Mouse (Mus musculus) brown adipose tissue, adult 24 weeks (tissue): ENCODE results near the gene Abat. TPM values are rescaled to one million over a fixed set of nuclear protein-coding genes. Genes with fewer than 3 reads are reported as not detected.
A peak's percentile ranks its signal among the peaks of the same experiment; 100 is the strongest.

Experiments used
- H3K27ac ChIP-seq: fragments of 200-500 bp; replicated peaks from 2 replicates; pipeline ENCODE4 v1.5.1; 2012; ENCODE audit warnings: low read depth, mild to moderate bottlenecking, low read length
- H3K4me1 ChIP-seq: fragments of 200-500 bp; 2 replicates; pipeline ENCODE4 v1.6.1; 2012; ENCODE audit warnings: low read length, mixed read lengths; ENCODE audit not compliant: control insufficient read depth, insufficient read depth, insufficient read length
- H3K4me3 ChIP-seq: fragments of 200-500 bp; 2 replicates; pipeline ENCODE4 v1.5.1; 2012; ENCODE audit warnings: low read depth, mild to moderate bottlenecking, low read length, moderate library complexity; ENCODE audit not compliant: insufficient read depth
- polyA plus RNA-seq: library from polyadenylated mRNA; stranded (reverse); fragments of >200 nt; gene quantifications from 2 replicates; pipeline ENCODE4 v1.2.4, GENCODE M21; 2012; ENCODE audit not compliant: missing spikeins, insufficient read depth, insufficient read length

The Abat gene
- 0.54 and 1.7 TPM in 2 replicates for polyA plus RNA-seq

DNA sequence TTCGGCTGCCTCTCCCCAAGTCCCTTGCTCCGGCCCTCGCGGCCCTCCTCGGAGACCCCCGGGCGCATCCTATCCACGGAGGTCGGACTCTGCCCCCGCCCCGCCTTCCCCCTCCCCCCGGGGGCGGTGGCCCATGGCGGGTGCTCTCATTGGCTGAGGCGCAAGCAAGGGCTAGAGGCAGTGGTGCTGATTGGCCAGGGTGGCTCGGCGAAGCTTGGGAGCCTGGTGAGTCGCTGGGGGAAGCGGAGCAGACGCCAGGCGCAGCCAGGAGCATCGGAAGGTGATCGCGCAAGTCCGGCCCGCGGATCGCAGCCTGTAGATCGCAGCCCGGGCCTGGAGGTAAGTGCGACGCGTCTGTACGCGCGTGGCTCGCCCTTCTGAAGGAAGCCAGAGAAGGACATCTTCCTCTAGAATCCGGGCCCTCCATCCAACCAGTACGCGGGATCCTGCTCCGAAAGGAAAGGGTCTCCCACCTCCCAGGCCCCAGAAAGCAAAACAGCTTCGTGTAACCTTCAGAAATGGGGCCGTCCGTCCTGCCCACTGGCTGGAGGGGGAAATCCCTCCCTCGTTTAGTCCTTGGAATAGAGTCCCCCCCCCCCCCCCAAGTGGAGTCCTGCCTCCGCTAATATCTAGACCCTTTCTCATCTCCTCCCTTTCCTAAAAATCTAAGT is at the start of gene Abat:
TSS of gene Abat (plus strand) at position 194 of the 671 bp plus-strand sequence.
- Histone ChIP-seq H3K4me1 (no peaks in the 10 kb centered on the region; the same call in 1 of the 2 replicates), H3K4me3 (peak within 1 kb of the TSS; percentile 64), H3K27ac (no peak within 1 kb of the TSS)

DNA sequence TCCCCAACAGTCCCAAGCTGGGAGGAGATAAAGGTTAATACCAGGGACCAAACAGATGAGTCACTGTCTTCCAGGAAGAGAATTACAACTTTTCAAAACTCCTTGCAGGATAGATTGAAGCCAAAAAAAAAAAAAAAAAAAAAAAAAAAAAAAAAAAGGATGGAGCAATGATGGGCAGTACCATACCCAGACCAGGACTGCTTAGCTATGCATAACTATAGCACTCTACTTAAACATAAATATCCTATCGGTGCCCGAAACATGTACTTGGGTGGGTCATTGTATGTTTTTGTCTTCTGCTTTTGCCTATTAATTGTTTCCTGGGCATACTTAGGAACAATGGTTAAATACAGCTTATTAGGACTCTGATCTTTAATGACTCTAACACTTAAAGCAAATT is 43.1 kb upstream of the Abat start:
- no peak overlapping the region for H3K27ac ChIP-seq
- no peaks in the 10 kb centered on the region for H3K4me1 ChIP-seq
- peak overlapping the region; percentile 91 for H3K4me3 ChIP-seq

DNA sequence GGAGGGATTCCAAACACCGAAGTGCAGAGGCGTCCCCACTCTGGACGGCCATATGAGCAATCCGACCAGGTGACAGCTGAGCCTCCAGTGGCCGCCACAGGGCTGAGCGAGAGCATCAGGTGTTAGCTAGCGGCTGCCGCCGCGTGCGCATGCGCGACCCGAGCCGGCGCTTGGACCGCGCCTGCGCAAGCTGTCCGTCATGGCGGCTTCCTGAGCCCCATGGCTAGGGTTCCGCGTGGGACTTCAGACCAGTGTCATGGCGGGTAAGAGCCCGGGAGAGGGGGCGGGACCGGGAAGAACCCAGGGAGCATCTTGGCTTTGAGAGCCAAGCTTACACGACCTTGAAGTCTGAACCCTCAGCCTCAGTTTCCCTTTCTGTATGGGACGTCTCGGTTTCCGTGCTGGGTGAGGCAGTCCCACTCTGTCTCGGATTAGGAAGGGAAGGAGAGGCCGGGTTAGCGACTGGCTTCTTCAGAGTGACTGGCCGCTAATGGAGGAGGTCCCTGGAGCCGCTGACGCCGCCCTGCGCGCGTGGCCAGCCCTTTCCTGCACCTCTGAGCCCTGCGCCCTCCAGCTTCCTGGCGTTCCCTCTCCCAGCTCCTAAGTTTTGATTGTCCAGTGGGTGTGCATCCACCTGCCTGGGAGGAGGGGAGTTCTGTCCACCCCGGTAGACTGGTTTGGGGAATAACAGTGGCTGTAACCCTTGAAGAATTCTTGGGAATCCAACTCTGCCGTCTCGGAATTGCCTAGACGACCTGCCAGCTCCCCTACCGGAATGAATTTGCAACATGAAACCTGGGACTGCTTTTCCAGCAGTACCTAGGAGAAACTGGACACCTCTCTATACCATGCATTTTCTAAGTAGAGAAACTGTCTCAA is 42.4 kb upstream of the Abat start, which contains the start of gene Mettl22:
TSS of gene Mettl22 (plus strand) at position 186 of the 879 bp plus-strand sequence.
- H3K27ac ChIP-seq: peak within 1 kb of the TSS; percentile 72
- no peaks in the 10 kb centered on the region for H3K4me1 ChIP-seq
- peak within 1 kb of the TSS; percentile 91 for H3K4me3 ChIP-seq

DNA sequence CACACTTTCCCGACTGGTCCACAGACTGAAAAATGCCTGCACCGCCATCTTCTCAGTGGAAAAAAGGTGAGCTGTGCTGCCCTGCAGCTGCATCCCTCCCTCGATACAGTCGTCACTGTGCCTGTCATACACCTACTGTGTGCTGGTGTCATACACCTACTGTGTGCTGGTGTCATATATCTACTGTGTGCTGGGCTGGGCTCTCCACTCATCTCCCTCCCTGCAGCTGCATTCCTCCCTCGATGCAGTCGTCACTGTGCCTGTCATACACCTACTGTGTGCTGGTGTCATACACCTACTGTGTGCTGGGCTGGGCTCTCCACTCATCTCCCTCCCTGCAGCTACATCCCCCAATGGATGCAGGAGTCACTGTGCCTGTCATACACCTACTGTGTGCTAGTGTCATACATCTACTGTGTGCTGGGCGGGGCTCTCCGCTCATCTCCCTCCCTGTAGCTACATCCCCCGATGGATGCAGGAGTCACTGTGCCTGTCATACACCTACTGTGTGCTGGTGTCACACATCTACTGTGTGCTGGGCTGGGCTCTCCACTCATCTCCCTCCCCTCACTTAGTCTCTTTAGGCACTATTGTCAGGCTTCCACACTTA is 25.7 kb upstream of the Abat start:
- Histone ChIP-seq H3K4me3 (no peak overlapping the region), H3K27ac (no peak overlapping the region)

DNA sequence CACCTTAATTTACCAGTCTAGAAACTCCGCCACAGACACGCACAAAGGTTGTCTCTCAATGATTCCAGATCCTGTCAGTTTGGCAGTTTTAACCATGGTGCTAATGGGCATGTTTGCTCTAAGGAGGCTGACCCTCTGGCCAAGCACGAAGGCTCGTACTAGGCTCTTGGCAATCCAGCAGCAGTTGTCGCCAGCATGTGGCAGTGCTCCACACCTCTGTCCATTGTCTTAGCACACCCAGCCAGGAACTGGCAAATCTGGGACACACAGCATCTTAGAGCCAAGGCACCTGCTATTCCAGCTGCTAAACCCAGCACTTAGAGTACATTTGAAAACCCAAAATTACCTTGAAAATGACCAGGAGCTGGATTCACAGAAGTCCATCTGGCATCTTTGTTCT is 23.9 kb upstream of the Abat start:
- no peaks in the 10 kb centered on the region for H3K4me1 ChIP-seq
- H3K4me3 ChIP-seq: no peak overlapping the region
- no peak overlapping the region for H3K27ac ChIP-seq

More for the DNA sequence above, 25.7 kb upstream of the Abat start:
- H3K4me1 ChIP-seq: no peaks in the 10 kb centered on the region

DNA sequence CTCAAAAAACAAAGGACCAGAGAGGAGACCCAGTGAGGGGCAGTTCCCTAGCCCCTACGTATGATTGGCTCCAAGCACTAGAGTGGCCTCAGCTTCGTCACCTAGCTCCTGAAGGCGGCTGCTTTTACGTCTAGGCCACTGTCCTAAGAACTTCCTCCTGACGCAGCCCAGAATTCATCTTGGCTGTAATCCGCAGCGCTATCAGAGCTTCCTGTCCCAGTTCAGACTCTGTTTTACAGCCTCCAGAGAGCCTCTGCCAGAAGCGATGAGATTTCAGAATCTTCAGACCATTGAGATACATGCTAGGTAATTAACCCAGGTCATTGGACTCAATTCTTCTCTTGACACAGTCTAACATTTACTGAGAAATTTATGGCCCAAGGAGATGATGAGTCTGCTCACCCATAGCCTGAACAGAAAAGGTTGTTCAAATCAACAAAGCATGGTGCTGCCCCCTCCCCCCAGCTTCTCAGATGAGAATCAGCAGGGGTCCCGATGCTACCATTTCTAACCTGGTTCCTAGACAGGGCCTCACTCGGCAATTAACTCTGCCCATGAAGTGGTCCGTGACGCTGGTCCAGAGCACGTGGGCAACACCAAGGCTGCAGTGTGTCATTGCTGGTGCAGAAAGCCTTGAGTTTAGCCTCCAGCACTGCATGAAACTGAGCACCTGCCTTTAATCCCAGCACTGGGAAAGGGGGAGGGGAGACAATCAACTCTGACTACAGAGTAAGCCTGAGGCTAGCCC is 21.3 kb upstream of the Abat start:
- no peaks in the 10 kb centered on the region for H3K4me1 ChIP-seq
- no peak overlapping the region for H3K27ac ChIP-seq

DNA sequence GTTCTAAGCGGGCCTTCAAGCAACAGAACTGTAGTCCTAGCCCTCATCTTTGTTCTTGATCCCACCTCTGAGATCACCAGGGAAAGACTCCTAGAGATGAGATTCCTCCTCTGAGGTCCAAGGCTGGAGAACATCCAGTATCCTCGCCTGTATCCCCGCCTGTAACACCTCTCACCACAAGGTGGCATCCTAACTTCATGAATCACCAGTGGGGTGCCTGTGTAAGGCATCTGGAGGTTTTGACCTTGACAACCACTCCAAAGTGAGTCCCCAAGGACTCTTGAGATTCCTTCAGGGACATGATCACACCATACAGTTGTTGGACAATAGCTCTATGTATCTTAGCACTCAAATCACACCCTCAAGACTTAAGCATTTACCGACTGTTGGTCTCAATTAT is 19.0 kb upstream of the Abat start:
- no peak overlapping the region for H3K27ac ChIP-seq
- no peaks in the 10 kb centered on the region for H3K4me1 ChIP-seq
- no peak overlapping the region for H3K4me3 ChIP-seq

More for the DNA sequence above, 21.3 kb upstream of the Abat start:
- no peak overlapping the region for H3K4me3 ChIP-seq

DNA sequence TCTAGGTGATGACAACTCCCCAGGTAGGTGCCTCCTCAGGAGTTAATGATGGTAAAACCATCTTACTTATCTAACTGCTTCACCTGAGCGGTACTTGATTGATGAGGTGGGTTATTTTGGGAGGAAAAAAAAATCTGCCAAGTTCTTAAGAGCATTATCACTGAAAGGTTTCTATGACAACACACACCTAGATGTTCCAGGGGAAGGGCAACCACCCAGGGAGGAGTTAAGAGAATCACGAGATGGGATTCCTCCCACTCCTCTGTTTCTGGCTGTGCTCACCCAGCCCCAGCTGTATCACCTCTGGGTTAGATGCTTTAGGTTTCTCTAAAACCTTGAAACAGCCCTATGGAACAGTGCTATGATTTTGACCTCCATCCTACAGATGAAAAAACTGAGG is 16.3 kb upstream of the Abat start:
- no peak overlapping the region for H3K4me3 ChIP-seq
- no peaks in the 10 kb centered on the region for H3K4me1 ChIP-seq
- no peak overlapping the region for H3K27ac ChIP-seq

DNA sequence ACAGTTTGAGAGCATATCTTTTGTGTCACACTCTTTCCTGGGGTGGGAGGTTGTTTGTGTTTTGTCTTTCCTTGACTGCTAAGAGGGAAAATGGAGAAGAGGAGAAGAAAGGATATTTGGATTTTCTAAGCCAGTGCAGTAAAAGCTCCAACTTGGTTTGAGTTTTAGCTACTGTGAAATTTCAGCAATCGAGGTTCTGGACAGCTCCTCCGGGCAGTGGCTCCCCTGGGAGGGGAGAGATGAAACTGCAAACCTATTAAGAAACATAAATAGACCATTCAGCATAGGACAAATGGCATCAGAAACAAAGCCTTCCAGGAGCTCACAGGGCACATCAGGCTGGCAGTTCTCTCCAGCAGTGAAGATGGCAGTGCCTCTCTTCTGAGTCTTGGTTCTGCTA is 9.0 kb upstream of the Abat start:
- no peaks in the 10 kb centered on the region for H3K4me1 ChIP-seq
- H3K27ac ChIP-seq: no peak overlapping the region
- H3K4me3 ChIP-seq: no peak overlapping the region

DNA sequence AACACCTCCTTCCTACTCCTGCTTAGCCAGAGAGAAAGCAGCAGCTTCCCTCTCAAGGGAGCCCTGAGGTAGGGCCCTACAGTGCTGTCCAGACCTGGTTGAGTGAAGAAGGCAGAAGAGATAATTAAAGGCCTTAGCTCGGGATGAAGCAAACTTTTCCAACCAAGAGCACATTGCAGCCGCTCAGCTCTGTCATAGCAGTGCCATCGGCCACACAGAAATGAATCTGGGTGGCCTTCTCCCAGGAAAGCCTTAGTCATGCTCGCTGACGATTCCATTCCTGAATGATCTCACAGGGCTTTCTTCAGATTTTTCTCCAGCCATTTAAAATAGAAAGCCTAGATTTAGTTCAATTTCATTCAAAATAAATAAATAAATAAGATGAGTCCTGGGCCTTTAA is 3.3 kb upstream of the Abat start:
- Histone ChIP-seq H3K4me3 (no peak overlapping the region), H3K4me1 (no peaks in the 10 kb centered on the region; the same call in 1 of the 2 replicates), H3K27ac (no peak overlapping the region)

DNA sequence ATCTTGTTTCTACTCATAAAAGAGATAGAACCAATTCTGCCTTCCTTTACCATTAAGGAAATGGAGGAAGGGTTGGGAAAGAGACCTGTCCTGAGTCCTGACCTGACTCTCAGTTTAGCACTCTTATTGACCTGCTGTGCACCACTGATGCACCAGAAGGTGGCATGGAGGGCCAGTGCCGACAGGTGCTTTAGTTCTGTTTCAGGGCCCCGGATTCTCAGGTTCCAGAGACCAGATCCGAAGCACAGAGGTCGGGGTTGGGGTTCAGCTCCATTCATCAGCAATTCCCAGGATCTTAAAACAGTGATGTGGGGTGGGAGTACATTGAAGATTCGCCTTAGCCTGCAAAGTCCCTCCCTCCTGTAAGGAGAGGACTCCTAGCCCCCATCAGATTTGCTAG is 399 bp upstream of the Abat start:
- Histone ChIP-seq H3K4me1 (no peaks in the 10 kb centered on the region; the same call in 1 of the 2 replicates), H3K27ac (no peak overlapping the region), H3K4me3 (peak overlapping the region; percentile 26; the same call in 1 of the 2 replicates)

DNA sequence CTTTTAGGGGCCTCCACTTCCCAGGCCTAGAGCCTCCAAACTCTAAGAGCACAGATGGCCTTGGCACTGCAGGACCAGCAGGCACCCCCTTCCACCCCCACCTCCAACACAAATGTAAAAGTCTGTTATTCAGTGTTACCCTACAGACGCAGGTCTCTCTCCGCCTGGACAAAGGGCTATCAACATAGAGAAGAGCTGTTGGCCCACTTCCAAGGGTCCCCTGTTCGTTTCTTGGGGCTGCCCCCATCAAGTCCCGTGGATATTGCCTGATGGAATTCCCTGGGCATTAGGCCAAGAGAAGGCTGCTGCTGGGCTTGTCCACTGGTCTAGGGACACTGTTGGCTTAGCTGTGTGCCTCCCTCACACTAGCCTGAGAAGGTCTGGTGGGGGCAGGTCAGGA is 951 bp downstream of the Abat start:
- Histone ChIP-seq H3K4me3 (no peak overlapping the region), H3K4me1 (no peaks in the 10 kb centered on the region; the same call in 1 of the 2 replicates), H3K27ac (no peak overlapping the region)

DNA sequence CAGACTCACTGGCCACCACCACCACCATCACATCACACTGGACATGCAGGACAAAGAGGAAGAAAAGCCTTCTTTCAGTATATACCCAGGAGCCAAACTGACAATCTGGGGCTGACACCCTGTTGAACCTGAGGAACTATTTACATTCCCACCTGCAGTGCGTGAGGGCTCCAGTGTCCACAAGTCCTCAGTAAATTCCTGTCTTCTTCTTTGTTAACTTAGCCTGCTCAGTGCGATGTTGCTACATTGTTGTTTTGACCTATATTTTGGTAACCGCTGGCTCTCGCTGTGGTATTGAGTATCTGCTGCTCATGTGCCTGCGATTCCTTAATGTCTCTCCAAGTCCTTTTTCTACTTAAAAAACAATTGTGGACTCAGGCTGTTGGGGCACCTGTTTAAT is 7.3 kb downstream of the Abat start:
- Histone ChIP-seq H3K4me3 (no peak overlapping the region), H3K27ac (no peak overlapping the region), H3K4me1 (no peaks in the 10 kb centered on the region)

DNA sequence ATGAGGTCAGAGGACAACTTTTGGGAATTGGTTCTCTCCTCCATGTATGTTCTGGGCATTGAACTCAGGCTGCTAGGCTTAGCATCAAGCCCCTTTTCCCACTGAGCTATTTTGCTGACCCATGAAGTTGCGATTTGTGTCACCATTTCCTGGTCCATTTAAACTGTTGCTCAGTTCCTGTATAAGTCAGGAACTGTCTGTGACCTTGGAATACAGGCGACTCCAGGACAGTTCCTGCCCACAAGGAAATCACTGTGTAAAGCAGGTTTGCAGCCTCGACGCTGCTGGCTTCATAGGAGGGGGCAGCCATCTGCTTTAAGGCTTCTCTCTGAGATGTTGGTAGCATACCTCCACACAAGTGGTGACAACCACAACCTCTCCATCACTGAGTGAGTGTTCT is 8.1 kb downstream of the Abat start:
- H3K4me1 ChIP-seq: no peaks in the 10 kb centered on the region
- no peak overlapping the region for H3K27ac ChIP-seq

More for the DNA sequence above, 8.1 kb downstream of the Abat start:
- no peak overlapping the region for H3K4me3 ChIP-seq
